Mouse (Mus musculus) CH12.LX (cell line): ENCODE data around the gene Actn2.

ENCODE experiments used
- BHLHE40 ChIP-seq: IDR thresholded peaks from 2 replicates; pipeline ENCODE4 v1.6.1; 2011; ENCODE audit warnings: mild to moderate bottlenecking, low read depth, low read length, improper control_type of control experiment
- JUN ChIP-seq: IDR thresholded peaks from 2 replicates; pipeline ENCODE4 v1.6.1; 2011; ENCODE audit warnings: low read depth, mild to moderate bottlenecking, low read length, improper control_type of control experiment, moderate library complexity; ENCODE audit not compliant: insufficient read depth
- NELFE ChIP-seq: IDR thresholded peaks from 2 replicates; pipeline ENCODE4 v1.6.1; 2011; ENCODE audit warnings: low read depth, low read length, improper control_type of control experiment
- POLR2A ChIP-seq: IDR thresholded peaks from 2 replicates; pipeline ENCODE4 v1.6.1; 2011; ENCODE audit warnings: low read depth, mild to moderate bottlenecking, improper control_type of control experiment, low read length
- TCF12 ChIP-seq: IDR thresholded peaks from 2 replicates; pipeline ENCODE4 v1.6.1; 2014; ENCODE audit warnings: low read depth, mild to moderate bottlenecking, inconsistent platforms, low read length, improper control_type of control experiment
- UBTF ChIP-seq: IDR thresholded peaks from 2 replicates; pipeline ENCODE4 v1.6.1; 2012; ENCODE audit warnings: low read depth, mild to moderate bottlenecking, inconsistent platforms, low read length, improper control_type of control experiment, moderate library complexity

GRCm38 (mm10) chr13:12357554-12357953 is 17.0 kb upstream of the Actn2 start:
- TF ChIP-seq JUN (no peak), POLR2A (no peak), TCF12 (no peak), UBTF (no peak), BHLHE40 (no peak), NELFE (no peak)
